Mouse (Mus musculus) C2C12 (cell line): ENCODE data around the gene Kpna3. TPM values are rescaled to one million over a fixed set of nuclear protein-coding genes. Genes with fewer than 3 reads are reported as not detected.

Experiments used
- H3K27me3 ChIP-seq: one replicate; pipeline ENCODE4 v1.6.1; 2011; ENCODE audit not compliant: control insufficient read depth, insufficient read depth, insufficient read length
- H3K36me3 ChIP-seq: one replicate; pipeline ENCODE4 v1.6.1; 2011; ENCODE audit not compliant: control insufficient read depth, insufficient read depth
- H3K4me3 ChIP-seq: one replicate; pipeline ENCODE4 v1.5.1; 2011; ENCODE audit warnings: mild to moderate bottlenecking, control low read depth; ENCODE audit not compliant: poor library complexity, insufficient read depth, severe bottlenecking
- H3K79me2 ChIP-seq: one replicate; pipeline ENCODE4 v1.6.1; 2011; ENCODE audit not compliant: control insufficient read depth, insufficient read depth
- H3K79me3 ChIP-seq: one replicate; pipeline ENCODE4 v1.6.1; 2011; ENCODE audit warnings: low read depth, control low read depth
- H3ac ChIP-seq: one replicate; pipeline ENCODE3; 2011; ENCODE audit warnings: low read depth; ENCODE audit not compliant: control insufficient read depth, insufficient read length
- CEBPB ChIP-seq: IDR thresholded peaks from one replicate; pipeline ENCODE4 v1.6.1; 2011; ENCODE audit warnings: low read depth, mild to moderate bottlenecking, control low read depth, moderate library complexity
- CTCF ChIP-seq: IDR thresholded peaks from one replicate; pipeline ENCODE4 v1.5.1; 2011; ENCODE audit not compliant: control insufficient read depth, insufficient read depth, insufficient read length
- FOSL1 ChIP-seq: IDR thresholded peaks from one replicate; pipeline ENCODE4 v1.8.0; 2011; ENCODE audit warnings: mild to moderate bottlenecking, low read length; ENCODE audit not compliant: poor library complexity, insufficient read depth, severe bottlenecking
- MAX ChIP-seq: IDR thresholded peaks from one replicate; pipeline ENCODE4 v1.6.1; 2011; ENCODE audit warnings: mild to moderate bottlenecking, control low read depth
- MYOD1 ChIP-seq: IDR thresholded peaks from one replicate; pipeline ENCODE4 v1.6.1; 2011; ENCODE audit warnings: low read depth; ENCODE audit not compliant: control insufficient read depth, insufficient read length
- MYOG ChIP-seq: IDR thresholded peaks from one replicate; pipeline ENCODE4 v1.6.1; 2011; ENCODE audit not compliant: control insufficient read depth, insufficient read length; ENCODE audit errors: extremely low read depth
- USF1 ChIP-seq: IDR thresholded peaks from one replicate; pipeline ENCODE4 v1.6.1; 2011; ENCODE audit warnings: low read depth, mild to moderate bottlenecking, control low read depth, moderate library complexity
- polyA plus RNA-seq: library from polyadenylated mRNA; unstranded; fragments of >200 nt; fragmentation: generic; extraction: Trizol; gene quantifications from one replicate; pipeline ENCODE4 v1.2.1, GENCODE M21; 2012; ENCODE audit warnings: missing spikeins

The Kpna3 gene
- polyA plus RNA-seq, 1 experiment: 14.9 TPM

DNA sequence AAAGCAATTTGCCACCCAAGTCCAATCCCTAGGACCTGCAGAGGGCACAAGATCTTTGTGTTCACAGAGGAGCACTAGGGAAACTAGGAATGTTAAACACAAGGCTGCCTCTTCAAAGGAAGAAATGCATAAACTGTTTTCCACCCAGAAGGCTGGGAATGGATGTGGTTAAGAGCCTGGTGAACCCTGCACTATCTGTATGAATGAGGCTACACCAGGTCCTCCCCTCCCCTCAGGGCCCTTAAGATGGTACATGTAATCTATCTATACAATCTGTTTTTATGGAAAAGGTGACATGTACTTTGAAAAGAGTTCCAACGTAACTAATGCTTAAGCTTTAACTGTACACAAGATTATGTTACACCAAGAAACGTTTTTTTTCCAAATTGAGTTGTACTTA lies 29.7 kb downstream of the Kpna3 start:
- Histone ChIP-seq H3K27me3 (no peaks in the 10 kb centered on the region), H3K79me3 (peaks cover 86% of the 10 kb centered on the region), H3K79me2 (peaks cover 100% of the 10 kb centered on the region), H3K36me3 (no peaks in the 10 kb centered on the region), H3ac (no peak overlapping the region), H3K4me3 (no peak overlapping the region)
- TF ChIP-seq CTCF (no peak), MYOG (no peak), CEBPB (no peak), MAX (no peak), MYOD1 (no peak), USF1 (no peak), FOSL1 (no peak)

DNA sequence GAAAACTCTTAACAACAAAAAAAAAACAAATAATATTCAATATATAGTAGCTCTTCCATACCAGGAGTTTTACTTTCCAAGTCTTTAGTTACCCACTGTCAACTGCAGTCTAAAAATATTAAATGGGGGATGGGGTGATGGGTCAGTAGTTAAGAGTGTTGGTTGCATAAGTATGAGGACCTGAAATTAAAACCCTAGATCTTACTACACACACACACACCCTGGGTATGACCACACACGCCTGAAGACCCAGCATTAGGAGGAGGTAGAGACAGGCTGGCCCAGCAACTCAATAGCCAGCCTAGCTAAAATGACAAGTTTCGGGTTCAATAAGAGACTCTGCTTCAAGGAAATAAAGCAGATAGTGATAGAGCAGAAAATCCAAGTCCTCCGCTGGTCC lies 32.6 kb downstream of the Kpna3 start:
- Histone ChIP-seq H3K79me2 (peaks cover 89% of the 10 kb centered on the region), H3K36me3 (peaks cover 6% of the 10 kb centered on the region), H3K4me3 (no peak overlapping the region), H3K79me3 (peaks cover 70% of the 10 kb centered on the region), H3K27me3 (no peaks in the 10 kb centered on the region), H3ac (no peak overlapping the region)
- TF ChIP-seq CTCF (no peak), MYOG (no peak), USF1 (no peak), CEBPB (no peak), MAX (no peak), FOSL1 (no peak), MYOD1 (no peak)

DNA sequence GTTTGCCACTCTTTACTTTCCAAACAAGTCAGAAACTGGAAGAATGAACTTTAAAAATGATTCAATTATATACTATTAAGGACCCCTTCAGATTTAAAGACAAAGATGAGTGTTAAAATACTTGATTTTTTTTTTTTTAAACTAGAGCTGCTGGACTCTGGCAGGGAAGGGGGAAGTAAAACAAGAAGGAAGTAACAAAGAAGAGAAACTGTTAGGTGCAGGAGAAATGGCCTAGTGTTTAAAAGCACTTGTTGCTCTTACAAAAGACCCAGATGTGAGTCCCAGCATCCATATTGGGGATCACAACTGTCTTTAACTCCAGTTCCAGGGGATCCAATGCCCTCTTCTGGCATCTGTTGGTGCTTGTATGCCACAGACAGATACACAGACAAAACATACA lies 33.9 kb downstream of the Kpna3 start:
- TF ChIP-seq CTCF (no peak), FOSL1 (no peak), MYOD1 (no peak), MAX (no peak), CEBPB (no peak), MYOG (no peak), USF1 (no peak)
- Histone ChIP-seq H3K27me3 (no peaks in the 10 kb centered on the region), H3K79me3 (peaks cover 57% of the 10 kb centered on the region), H3K79me2 (peaks cover 76% of the 10 kb centered on the region), H3K36me3 (peaks cover 16% of the 10 kb centered on the region), H3ac (no peak overlapping the region), H3K4me3 (no peak overlapping the region)

DNA sequence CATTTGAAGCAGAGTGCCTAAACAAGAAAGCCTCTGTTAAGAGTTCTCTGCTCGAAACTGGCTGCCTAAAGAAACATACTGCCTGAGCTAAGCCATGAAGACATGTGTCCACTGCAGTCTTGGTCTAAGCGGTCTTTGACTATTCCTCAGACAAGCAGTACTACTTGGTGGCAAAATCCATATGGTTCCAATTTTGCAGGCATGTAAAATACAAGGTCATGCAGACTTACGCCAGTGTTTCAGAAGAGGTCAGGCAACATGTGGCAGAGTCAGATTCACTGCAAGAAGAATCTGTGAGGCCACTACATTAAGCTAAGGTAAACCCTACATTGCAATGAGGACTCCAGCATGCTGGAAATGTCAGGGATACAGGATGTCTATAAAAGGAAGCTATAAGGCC lies 34.7 kb downstream of the Kpna3 start:
- TF ChIP-seq CTCF (no peak), MAX (no peak), CEBPB (no peak)
- Histone ChIP-seq H3ac (no peak overlapping the region), H3K79me2 (peaks cover 68% of the 10 kb centered on the region), H3K79me3 (peaks cover 53% of the 10 kb centered on the region), H3K4me3 (no peak overlapping the region), H3K27me3 (no peaks in the 10 kb centered on the region), H3K36me3 (peaks cover 22% of the 10 kb centered on the region)

DNA sequence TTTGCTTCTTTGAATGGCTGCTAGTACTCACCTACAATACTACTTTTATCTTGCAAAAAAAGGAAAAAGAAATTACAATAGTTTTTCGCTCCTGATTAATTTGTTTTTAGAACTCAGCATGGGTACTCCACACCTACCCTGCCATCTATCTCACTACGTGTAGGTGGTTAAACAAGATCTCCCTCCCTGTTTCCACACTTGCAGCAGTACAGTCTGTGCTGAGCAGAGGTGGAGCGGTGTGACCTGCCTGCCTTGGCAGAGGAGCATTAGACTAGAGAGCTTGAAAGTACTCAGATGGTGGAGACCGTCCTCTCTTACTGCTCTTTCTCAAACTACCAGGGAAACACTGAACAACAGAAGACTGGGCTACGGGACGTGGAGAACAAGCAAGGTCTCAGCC lies 44.9 kb downstream of the Kpna3 start:
- no peak overlapping the region for H3ac ChIP-seq
- H3K27me3 ChIP-seq: no peaks in the 10 kb centered on the region
- TF ChIP-seq MAX (no peak), CEBPB (no peak), FOSL1 (no peak), MYOD1 (no peak), CTCF (no peak), MYOG (no peak), USF1 (no peak)
- H3K79me2 ChIP-seq: no peaks in the 10 kb centered on the region
- no peak overlapping the region for H3K4me3 ChIP-seq
- no peaks in the 10 kb centered on the region for H3K79me3 ChIP-seq
- H3K36me3 ChIP-seq: peaks cover 38% of the 10 kb centered on the region

DNA sequence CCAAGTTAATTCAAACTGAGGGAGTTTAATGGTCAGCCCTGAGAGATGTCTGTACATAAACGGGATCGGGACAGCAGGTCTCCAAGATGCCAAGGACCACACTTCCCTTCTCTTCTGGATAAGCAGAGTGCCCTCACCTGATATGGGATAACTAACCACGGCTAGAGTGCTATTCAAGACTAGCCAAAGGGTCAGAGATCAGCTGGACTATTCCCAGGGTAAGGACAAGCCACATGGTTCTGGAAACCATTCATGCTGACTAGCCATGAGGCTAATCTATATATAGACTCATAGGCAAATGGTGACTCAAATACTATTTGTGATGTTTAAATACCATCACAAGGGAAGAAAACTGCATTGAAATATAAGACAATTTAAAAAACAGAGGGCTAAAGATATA lies 49.1 kb downstream of the Kpna3 start:
- Histone ChIP-seq H3K79me2 (no peaks in the 10 kb centered on the region), H3K27me3 (no peaks in the 10 kb centered on the region), H3K4me3 (no peak overlapping the region), H3K36me3 (peaks cover 38% of the 10 kb centered on the region), H3K79me3 (no peaks in the 10 kb centered on the region), H3ac (no peak overlapping the region)
- TF ChIP-seq MYOG (no peak), MAX (no peak), CEBPB (no peak), FOSL1 (no peak), MYOD1 (no peak), CTCF (no peak), USF1 (no peak)
